Mouse (Mus musculus) cerebellum, adult 2 months (tissue): ENCODE data around the gene Fam122c.

Experiments used
- CTCF ChIP-seq: fragments of 200-500 bp; IDR thresholded peaks from 2 replicates; pipeline ENCODE4 v1.5.1; 2011; ENCODE audit warnings: low read depth, mild to moderate bottlenecking, control low read depth, low read length, moderate library complexity, borderline replicate concordance; ENCODE audit not compliant: insufficient read depth
- POLR2A ChIP-seq: fragments of 200-500 bp; IDR thresholded peaks from 2 replicates; pipeline ENCODE4 v1.6.1; 2011; ENCODE audit warnings: low read length, control low read depth, borderline replicate concordance; ENCODE audit not compliant: insufficient read depth

- TF ChIP-seq POLR2A (no peak), CTCF (no peak)
Observed at GRCm38 (mm10) chrX:53364668-53365383, 91.6 kb downstream of the Fam122c start.
